ENCODE assay signal across 38 mouse cellular contexts in genomic region chr14:35792656-35793213, GRCm38 (mm10). TPM values are rescaled to one million over a fixed set of nuclear protein-coding genes. Genes with fewer than 3 reads are reported as not detected.
DNase-seq lines count a peak whose midpoint lies in the region; ATAC-seq lines count a peak whose summit lies in the region.
"Had no signal": no experiment of that assay in that cellular context is flagged by ENCODE, and none has a peak within 500 bp of the region (broad histone marks: within the 10 kb centered on the region; RNA-seq: fewer than 3 reads in every experiment).

No protein-coding gene starts in this region.

- no peak overlapping the region for H3K27ac ChIP-seq in forebrain, embryonic 15.5 days (replicated peaks)
- H3K27ac ChIP-seq in forebrain, embryonic 11.5 days (ENCODE audit: low read depth, low read length): no peak overlapping the region
- no peak overlapping the region for H3K27ac ChIP-seq in midbrain, embryonic 14.5 days (replicated peaks; ENCODE audit: low read depth, low read length)
- H3K27ac ChIP-seq in midbrain, embryonic 10.5 days (replicated peaks): no peak overlapping the region
- H3K27ac ChIP-seq: embryonic facial prominence, embryonic 13.5 days; hindbrain, embryonic 10.5 days; intestine, embryonic 15.5 days; limb, embryonic 10.5 days; limb, embryonic 15.5 days; liver, embryonic 13.5 days; midbrain, embryonic 13.5 days; neural tube, embryonic 15.5 days; stomach, embryonic 15.5 days had no signal

- H3K4me2 ChIP-seq in forebrain, embryonic 15.5 days (replicated peaks): no peak overlapping the region
- no peak overlapping the region for H3K4me2 ChIP-seq in forebrain, embryonic 11.5 days (ENCODE audit: low read depth, low read length, severe bottlenecking)
- H3K4me2 ChIP-seq in midbrain, embryonic 14.5 days (ENCODE audit: low read length): no peak overlapping the region
- H3K4me2 ChIP-seq: embryonic facial prominence, embryonic 13.5 days; intestine, embryonic 15.5 days; limb, embryonic 15.5 days; liver, embryonic 13.5 days; midbrain, embryonic 13.5 days; neural tube, embryonic 15.5 days; stomach, embryonic 15.5 days had no signal

- DNase-seq in cerebellum, adult 9-10 months: peak; percentile 9
- DNase-seq in cerebellum, adult 18-20 months: no peak
- no peak for DNase-seq in forebrain, embryonic 11.5 days (ENCODE audit: low spot score)
- DNase-seq in midbrain, embryonic 14.5 days: peak; percentile 23
- DNase-seq in midbrain, embryonic 10.5 days (ENCODE audit: low spot score): no peak
- no peak for DNase-seq in T-cell, adult 2 months (ENCODE audit: low spot score)
- DNase-seq: adrenal gland, postnatal 10 days; cerebellum, postnatal 36 days; embryo, embryonic 11 days; gastrocnemius, postnatal 14 days; heart, postnatal 14 days; kidney, adult 2 months; kidney, postnatal 36 days; layer of hippocampus, postnatal 36 days; liver, embryonic 13.5 days; lung, adult 2 months; retina, postnatal 1 day; right cerebral cortex, postnatal 14 days; thymus, postnatal 14 days had no signal

- no peak overlapping the region for H3K4me3 ChIP-seq in forebrain, embryonic 15.5 days
- H3K4me3 ChIP-seq in forebrain, embryonic 11.5 days (ENCODE audit: low read depth, low read length): no peak overlapping the region
- H3K4me3 ChIP-seq in midbrain, embryonic 14.5 days (replicated peaks; ENCODE audit: low read depth, low read length): no peak overlapping the region
- H3K4me3 ChIP-seq in midbrain, embryonic 10.5 days: no peak overlapping the region
- H3K4me3 ChIP-seq: embryonic facial prominence, embryonic 13.5 days; erythroblast, embryonic 14.5 days; hindbrain, embryonic 10.5 days; intestine, embryonic 15.5 days; layer of hippocampus, adult 2 months; limb, embryonic 10.5 days; limb, embryonic 15.5 days; liver, embryonic 13.5 days; midbrain, embryonic 13.5 days; neural tube, embryonic 15.5 days; stomach, embryonic 15.5 days had no signal

- ATAC-seq in forebrain, embryonic 15.5 days (replicated peaks): peak; percentile 70; the same call in 1 of the 2 replicates
- ATAC-seq in forebrain, embryonic 11.5 days (replicated peaks; ENCODE audit: low FRiP score): no peak
- no peak for ATAC-seq in midbrain, embryonic 14.5 days (ENCODE audit: low FRiP score, low TSS enrichment)
- ATAC-seq: hindbrain, embryonic 16.5 days; intestine, embryonic 15.5 days; midbrain, embryonic 13.5 days had no signal

- WGBS in forebrain, embryonic 15.5 days: 15% methylated on average over 3 of the region's 3 CpGs
- WGBS in forebrain, embryonic 11.5 days: 53% methylated on average over 3 of the region's 3 CpGs
- 25% methylated on average over 3 of the region's 3 CpGs for WGBS in midbrain, embryonic 14.5 days
- WGBS in midbrain, embryonic 10.5 days: 59% methylated on average over 3 of the region's 3 CpGs

- no peaks in the 10 kb centered on the region for H3K36me3 ChIP-seq in forebrain, embryonic 15.5 days
- no peaks in the 10 kb centered on the region for H3K36me3 ChIP-seq in forebrain, embryonic 11.5 days (ENCODE audit: control insufficient read depth, insufficient read depth, low read length)
- no peaks in the 10 kb centered on the region for H3K36me3 ChIP-seq in midbrain, embryonic 14.5 days (ENCODE audit: control insufficient read depth, insufficient read depth, low read length)
- no peaks in the 10 kb centered on the region for H3K36me3 ChIP-seq in midbrain, embryonic 10.5 days
- H3K36me3 ChIP-seq: embryonic facial prominence, embryonic 13.5 days; hindbrain, embryonic 10.5 days; intestine, embryonic 15.5 days; limb, embryonic 10.5 days; limb, embryonic 15.5 days; liver, embryonic 13.5 days; midbrain, embryonic 13.5 days; neural tube, embryonic 15.5 days; stomach, embryonic 15.5 days had no signal

- 0 out of 2 replicates have a peak, but pooled peaks cover 12% of the 10 kb centered on the region for H3K4me1 ChIP-seq in forebrain, embryonic 15.5 days
- H3K4me1 ChIP-seq in forebrain, embryonic 11.5 days (replicated peaks; ENCODE audit: control insufficient read depth, insufficient read depth, low read length): no peaks in the 10 kb centered on the region
- H3K4me1 ChIP-seq in midbrain, embryonic 14.5 days (ENCODE audit: control insufficient read depth, insufficient read depth, low read length): no peaks in the 10 kb centered on the region
- no peaks in the 10 kb centered on the region for H3K4me1 ChIP-seq in midbrain, embryonic 10.5 days
- H3K4me1 ChIP-seq: embryonic facial prominence, embryonic 13.5 days; hindbrain, embryonic 10.5 days; intestine, embryonic 15.5 days; limb, embryonic 10.5 days; limb, embryonic 15.5 days; liver, embryonic 13.5 days; neural tube, embryonic 15.5 days; stomach, embryonic 15.5 days had no signal

- H3K9ac ChIP-seq in forebrain, embryonic 15.5 days (replicated peaks): no peak overlapping the region
- no peak overlapping the region for H3K9ac ChIP-seq in forebrain, embryonic 11.5 days (ENCODE audit: low read length)
- no peak overlapping the region for H3K9ac ChIP-seq in midbrain, embryonic 14.5 days (replicated peaks; ENCODE audit: low read length)
- H3K9ac ChIP-seq: embryonic facial prominence, embryonic 13.5 days; intestine, embryonic 15.5 days; limb, embryonic 15.5 days; liver, embryonic 13.5 days; midbrain, embryonic 13.5 days; neural tube, embryonic 15.5 days; stomach, embryonic 15.5 days had no signal

- no peaks in the 10 kb centered on the region for H3K9me3 ChIP-seq in forebrain, embryonic 15.5 days
- H3K9me3 ChIP-seq in forebrain, embryonic 11.5 days (ENCODE audit: control insufficient read depth, low read length): no peaks in the 10 kb centered on the region
- H3K9me3 ChIP-seq in midbrain, embryonic 14.5 days (ENCODE audit: control insufficient read depth, low read length): no peaks in the 10 kb centered on the region
- no peaks in the 10 kb centered on the region for H3K9me3 ChIP-seq in midbrain, embryonic 10.5 days (replicated peaks)
- H3K9me3 ChIP-seq: embryonic facial prominence, embryonic 13.5 days; hindbrain, embryonic 10.5 days; intestine, embryonic 15.5 days; limb, embryonic 10.5 days; limb, embryonic 15.5 days; liver, embryonic 13.5 days; midbrain, embryonic 13.5 days; neural tube, embryonic 15.5 days; stomach, embryonic 15.5 days had no signal

- no peaks in the 10 kb centered on the region for H3K27me3 ChIP-seq in forebrain, embryonic 15.5 days
- H3K27me3 ChIP-seq in forebrain, embryonic 11.5 days (ENCODE audit: control insufficient read depth, insufficient read depth, low read length): no peaks in the 10 kb centered on the region
- H3K27me3 ChIP-seq in midbrain, embryonic 14.5 days (ENCODE audit: control insufficient read depth, insufficient read depth, low read length): no peaks in the 10 kb centered on the region
- H3K27me3 ChIP-seq in midbrain, embryonic 10.5 days (ENCODE audit: low read depth, poor library complexity, severe bottlenecking): no peaks in the 10 kb centered on the region
- H3K27me3 ChIP-seq: CH12.LX; embryonic facial prominence, embryonic 13.5 days; intestine, embryonic 15.5 days; limb, embryonic 15.5 days; liver, embryonic 13.5 days; midbrain, embryonic 13.5 days; neural tube, embryonic 15.5 days; stomach, embryonic 15.5 days had no signal

RNA-seq across cellular contexts. Expression of gene 4930596D02Rik, which starts 19.0 kb away (rescaled TPM):
- not detected in 2 replicates for polyA plus RNA-seq in forebrain, embryonic 15.5 days (2015; fragmentation: Nextera tagmentation; extraction: Ambion mirVana)
- polyA plus RNA-seq in forebrain, embryonic 11.5 days (2014; fragmentation: Nextera tagmentation; extraction: Ambion mirVana): not detected in 2 replicates
- not detected in 2 replicates for polyA plus RNA-seq in midbrain, embryonic 14.5 days (2014; fragmentation: Nextera tagmentation; extraction: Ambion mirVana)
- polyA plus RNA-seq in midbrain, embryonic 10.5 days (2016; fragmentation: Nextera tagmentation; extraction: Ambion mirVana): not detected in 2 replicates
- polyA plus RNA-seq: C2C12; cerebellum, adult 2 months; embryonic facial prominence, embryonic 13.5 days; erythroblast, embryonic 14.5 days; heart, embryonic 14.5 days; hindbrain, embryonic 10.5 days; hindbrain, embryonic 16.5 days; intestine, embryonic 15.5 days; kidney, embryonic 16.5 days; limb, embryonic 10.5 days; limb, embryonic 15.5 days; liver, embryonic 13.5 days; lung, adult 2 months; midbrain, embryonic 13.5 days; neural tube, embryonic 15.5 days; small intestine, adult 2 months; stomach, embryonic 15.5 days; urinary bladder, adult 2 months had no signal

Comparison
In these comparisons a context has a peak if more than half of its experiments do, and no peak if none do; other contexts are left out.
1. DNase-seq: peak in cerebellum, adult 9-10 months (single experiment) and midbrain, embryonic 14.5 days (single experiment); none in cerebellum, adult 18-20 months (0 of 2), forebrain, embryonic 11.5 days (single experiment), midbrain, embryonic 10.5 days (single experiment) and T-cell, adult 2 months (single experiment).